Mouse (Mus musculus): ENCODE measurements at regions not wholly inside any gene's neighbourhood (a gene's known extent, or its start where the extent isn't known, plus 50 kb on each side); places are given as distances from the start of the nearest gene placed in this dataset.
"Not testable (repeated sequence)": the region's sequence is repeated elsewhere in the genome, so short reads cannot be mapped to it uniquely, and the experiment has no call there.

DNA sequence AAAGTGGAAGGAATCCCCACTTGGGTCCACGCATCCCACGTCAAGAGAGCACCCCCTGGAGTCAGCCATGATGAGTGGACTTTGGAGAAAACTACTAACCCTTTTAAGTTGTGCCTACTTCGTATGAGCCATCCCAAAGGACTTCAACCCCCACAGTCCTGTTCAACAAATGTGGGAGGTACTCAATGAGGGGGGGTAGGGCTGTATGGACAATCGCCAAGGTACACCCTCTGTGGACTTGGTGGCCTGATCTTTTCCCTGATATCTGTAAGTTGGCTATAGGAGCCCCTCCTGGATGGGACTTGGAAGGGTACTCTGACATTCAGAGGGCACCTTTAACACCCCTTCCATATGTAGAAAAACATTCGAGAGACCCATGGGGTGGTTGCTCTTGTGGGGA, 256.5 kb upstream of the Olfr161 start:
- not testable (repeated sequence) for H3K4me1 ChIP-seq (replicated peaks); H3K27ac ChIP-seq; H3K9me3 ChIP-seq (replicated peaks); ATAC-seq (ENCODE audit: low read depth); H3K36me3 ChIP-seq; H3K4me2 ChIP-seq; H3K9ac ChIP-seq; H3K4me3 ChIP-seq (replicated peaks); DNase-seq; H3K27me3 ChIP-seq
- 64% methylated on average over 4 of the region's 5 CpGs for WGBS (ENCODE audit: insufficient replicate concordance)

GRCm38 (mm10) chr16:3343372-3343771, 247.5 kb upstream of the Olfr161 start:
- WGBS (ENCODE audit: insufficient replicate concordance): 20% methylated on average over 4 of the region's 4 CpGs
- not testable (repeated sequence) for DNase-seq, H3K4me2 ChIP-seq

DNA sequence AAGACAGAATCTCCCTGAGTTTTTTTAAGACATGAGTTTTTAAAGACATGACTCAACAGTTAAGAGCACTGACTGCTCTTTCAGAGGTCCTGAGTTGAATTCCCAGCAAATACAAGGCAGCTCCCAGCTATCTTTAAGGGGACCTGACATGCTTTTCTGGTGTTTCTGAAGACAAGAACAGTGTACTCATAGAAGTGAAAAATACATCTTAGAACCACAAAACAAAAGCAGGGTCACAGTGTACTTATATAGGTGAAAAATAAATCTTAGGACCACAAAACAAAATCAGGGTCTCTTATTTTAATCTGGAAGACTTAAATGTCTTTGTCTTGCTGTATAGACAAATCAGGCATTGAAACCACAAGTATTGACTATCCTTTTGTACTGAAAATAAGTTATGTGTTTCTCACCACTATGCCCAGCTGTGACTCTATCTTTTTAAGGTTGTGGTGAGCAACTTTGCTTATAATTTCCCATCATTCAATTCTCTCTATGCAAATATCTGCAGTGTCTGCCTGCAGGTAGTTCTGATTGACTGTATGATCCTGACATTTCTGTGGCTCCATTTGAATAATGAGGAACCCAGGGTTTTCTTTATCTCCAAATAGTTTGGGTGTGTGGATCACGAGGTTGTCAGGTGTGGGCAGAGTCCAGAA, 246.0 kb upstream of the Olfr161 start:
- H3K4me3 ChIP-seq (replicated peaks); H3K4me2 ChIP-seq; H3K9ac ChIP-seq; H3K4me1 ChIP-seq (replicated peaks); H3K36me3 ChIP-seq; H3K27ac ChIP-seq; H3K27me3 ChIP-seq; H3K9me3 ChIP-seq (replicated peaks); DNase-seq: not testable (repeated sequence)
- peak; percentile 41; the same call in 1 of the 2 replicates for ATAC-seq (ENCODE audit: low read depth)
- no CpG with 5 or more reads among the region's 1 CpGs for WGBS (ENCODE audit: insufficient replicate concordance)

More at GRCm38 (mm10) chr16:3343372-3343771, 247.5 kb upstream of the Olfr161 start:
- not testable (repeated sequence) for H3K27ac ChIP-seq; ATAC-seq (ENCODE audit: low read depth); H3K9ac ChIP-seq; H3K36me3 ChIP-seq; H3K4me3 ChIP-seq (replicated peaks); H3K4me1 ChIP-seq (replicated peaks); H3K27me3 ChIP-seq; H3K9me3 ChIP-seq (replicated peaks)

DNA sequence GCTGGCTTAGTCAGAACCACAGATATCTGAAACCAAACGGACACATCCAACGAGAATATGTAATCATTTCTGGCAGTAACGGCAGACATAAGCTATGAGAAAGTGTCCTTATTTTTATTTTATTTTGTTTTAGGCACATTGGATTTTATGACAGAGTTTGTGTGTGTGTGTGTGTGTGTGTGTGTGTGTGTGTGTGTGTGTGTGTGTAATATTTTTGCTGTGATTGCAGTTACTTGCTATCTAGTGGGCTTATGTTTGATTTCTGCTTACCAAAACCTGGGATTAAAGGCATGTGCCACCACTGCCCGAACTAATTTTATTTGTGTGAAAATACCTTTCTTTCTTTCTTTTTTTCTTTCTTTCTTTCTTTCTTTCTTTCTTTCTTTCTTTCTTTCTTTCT, 241.5 kb upstream of the Olfr161 start:
- ATAC-seq (ENCODE audit: low read depth); H3K4me2 ChIP-seq; H3K27me3 ChIP-seq; DNase-seq; H3K4me3 ChIP-seq (replicated peaks); H3K9me3 ChIP-seq (replicated peaks); H3K9ac ChIP-seq; H3K4me1 ChIP-seq (replicated peaks); H3K27ac ChIP-seq; H3K36me3 ChIP-seq: not testable (repeated sequence)
- 57% methylated on average over 1 of the region's 4 CpGs for WGBS (ENCODE audit: insufficient replicate concordance)

DNA sequence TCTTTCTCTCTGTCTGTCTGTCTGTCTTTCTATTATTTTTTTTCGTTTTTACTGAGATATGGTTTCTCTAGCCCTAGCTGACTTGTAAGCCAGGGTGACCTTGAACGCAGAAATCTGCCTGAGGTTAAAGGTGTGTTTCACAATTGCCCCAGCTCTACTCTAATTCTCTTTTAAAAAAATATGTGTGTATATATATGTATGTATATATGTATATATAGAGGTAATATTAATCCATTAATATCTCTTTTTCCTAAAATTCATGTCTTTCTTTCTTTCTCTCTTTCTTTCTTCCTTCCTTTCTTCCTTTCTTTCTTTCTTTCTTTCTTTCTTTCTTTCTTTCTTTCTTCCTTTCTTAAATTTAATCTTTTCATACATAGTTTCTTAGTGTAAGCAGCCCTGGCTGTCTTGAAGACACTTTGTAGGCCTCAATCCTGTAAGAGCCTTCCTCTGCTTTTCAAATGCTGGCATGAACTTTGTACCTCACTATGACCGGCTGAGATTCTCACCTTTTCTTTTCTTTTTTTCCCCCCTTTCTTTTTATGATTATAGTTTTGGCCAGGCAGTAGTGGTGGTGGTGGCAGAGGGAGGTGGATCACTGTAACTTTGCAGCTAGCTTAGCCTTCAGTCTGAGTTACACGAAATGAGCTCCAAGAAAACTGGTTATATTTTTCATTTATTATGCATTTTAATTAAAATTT, 240.8 kb upstream of the Olfr161 start:
- H3K27me3 ChIP-seq; H3K4me3 ChIP-seq (replicated peaks); H3K9me3 ChIP-seq (replicated peaks); H3K9ac ChIP-seq; H3K4me1 ChIP-seq (replicated peaks); H3K4me2 ChIP-seq; DNase-seq; H3K36me3 ChIP-seq; H3K27ac ChIP-seq: not testable (repeated sequence)
- WGBS (ENCODE audit: insufficient replicate concordance): 26% methylated on average over 3 of the region's 4 CpGs
- ATAC-seq (ENCODE audit: low read depth): 0 out of 2 replicates have a peak, but pooled peaks have one; percentile 11

DNA sequence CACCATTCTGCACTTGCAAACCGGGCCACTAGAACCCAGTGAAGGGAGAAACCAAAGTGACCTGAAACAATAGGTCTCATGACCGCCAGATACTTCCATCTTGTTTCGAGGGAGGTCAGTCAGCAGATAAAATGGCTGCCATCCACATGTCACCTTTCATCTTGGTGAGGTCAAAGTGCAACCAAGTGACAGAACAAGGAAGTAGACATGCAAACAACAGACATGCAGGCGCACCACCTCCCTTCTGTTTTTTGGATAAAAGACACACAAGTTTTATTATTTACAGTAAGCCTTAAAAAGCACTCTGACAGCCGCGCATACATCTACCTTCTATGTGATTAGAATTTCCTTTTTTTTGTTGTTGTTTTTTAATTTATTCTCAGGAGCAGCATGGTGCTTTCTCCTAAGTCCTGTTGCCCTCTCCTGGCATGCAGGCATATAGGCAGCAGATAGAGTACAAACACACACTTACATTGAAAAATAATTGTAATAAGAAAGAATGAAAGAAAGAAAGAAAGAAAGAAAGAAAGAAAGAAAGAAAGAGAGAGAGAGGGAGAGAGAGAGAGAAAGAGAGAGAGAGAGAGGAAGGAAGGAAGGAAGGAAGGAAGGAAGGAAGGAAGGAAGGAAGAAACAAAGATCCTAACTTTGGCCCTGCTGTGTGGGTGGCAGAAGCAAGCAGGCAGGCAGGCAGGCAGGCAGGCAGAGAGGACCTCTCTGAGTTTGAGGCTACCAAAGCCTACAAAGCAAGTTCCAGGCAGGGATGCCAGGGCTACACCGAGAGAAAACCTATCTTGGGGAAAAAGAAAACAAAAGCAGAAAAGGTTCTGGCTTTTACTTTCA, 240.0 kb upstream of the Olfr161 start:
- not testable (repeated sequence) for DNase-seq; H3K4me3 ChIP-seq (replicated peaks); H3K4me1 ChIP-seq (replicated peaks); H3K27ac ChIP-seq; H3K4me2 ChIP-seq; H3K36me3 ChIP-seq; H3K9ac ChIP-seq; H3K9me3 ChIP-seq (replicated peaks); H3K27me3 ChIP-seq
- ATAC-seq (ENCODE audit: low read depth): peak; percentile 91
- 56% methylated on average over 6 of the region's 7 CpGs for WGBS (ENCODE audit: insufficient replicate concordance)

- H3K4me2 ChIP-seq; H3K27me3 ChIP-seq; H3K4me1 ChIP-seq (replicated peaks); H3K9me3 ChIP-seq (replicated peaks); H3K9ac ChIP-seq; H3K27ac ChIP-seq; DNase-seq; H3K36me3 ChIP-seq; H3K4me3 ChIP-seq (replicated peaks): not testable (repeated sequence)
- peak; percentile 77 for ATAC-seq (ENCODE audit: low read depth)
- 73% methylated on average over 3 of the region's 3 CpGs for WGBS (ENCODE audit: insufficient replicate concordance)
Measured at GRCm38 (mm10) chr16:3351508-3352046, 239.3 kb upstream of the Olfr161 start.
